Mouse (Mus musculus): Measurements from ENCODE around the gene Atxn7. TPM values are rescaled to one million over a fixed set of nuclear protein-coding genes. Genes with fewer than 3 reads are reported as not detected.
"Not testable (repeated sequence)": the region's sequence is repeated elsewhere in the genome, so short reads cannot be mapped to it uniquely, and the experiment has no call there.

Atxn7 gene
- polyA plus RNA-seq, 1 experiment from 2014 or later, result 6.6 TPM

DNA sequence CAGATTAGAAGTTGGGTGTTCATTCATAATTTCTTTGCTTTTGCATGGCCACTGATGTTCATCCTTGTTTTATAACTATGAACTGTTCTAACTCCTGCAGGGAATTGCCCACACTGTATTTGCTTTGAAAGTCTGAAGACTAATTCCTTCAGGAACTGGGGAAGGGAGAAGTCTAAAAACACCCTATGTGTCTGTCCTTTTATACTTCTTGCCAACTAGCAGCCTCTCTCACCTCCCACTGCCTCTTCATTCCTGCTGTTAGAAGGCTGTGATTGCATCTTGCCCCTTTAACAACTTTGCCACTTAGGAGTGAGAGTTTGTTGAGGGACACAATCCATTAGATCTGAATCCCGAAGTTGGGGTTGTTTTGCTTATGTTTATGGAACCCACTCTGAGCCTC is 71.6 kb downstream of the Atxn7 start:
- no peaks in the 10 kb centered on the region for H3K9me3 ChIP-seq (ENCODE audit: control insufficient read depth, low read length)
- no peaks in the 10 kb centered on the region for H3K27me3 ChIP-seq (replicated peaks; ENCODE audit: control insufficient read depth, insufficient read depth, low read length)
- H3K4me2 ChIP-seq (ENCODE audit: low read length), result no peak overlapping the region
- DNase-seq (ENCODE audit: low spot score), result no peak
- no peaks in the 10 kb centered on the region for H3K36me3 ChIP-seq (ENCODE audit: control insufficient read depth, insufficient read depth, low read length)
- WGBS, result 80% methylated on average over 1 of the region's 1 CpGs
- no peak for ATAC-seq (replicated peaks; ENCODE audit: low FRiP score, low TSS enrichment, low read depth)
- no peak overlapping the region for H3K9ac ChIP-seq (ENCODE audit: low read length)
- H3K4me3 ChIP-seq (ENCODE audit: low read depth, low read length), result no peak overlapping the region
- H3K27ac ChIP-seq (ENCODE audit: low read depth), result no peak overlapping the region
- H3K4me1 ChIP-seq (replicated peaks; ENCODE audit: control insufficient read depth, insufficient read depth, low read length), result no peaks in the 10 kb centered on the region

DNA sequence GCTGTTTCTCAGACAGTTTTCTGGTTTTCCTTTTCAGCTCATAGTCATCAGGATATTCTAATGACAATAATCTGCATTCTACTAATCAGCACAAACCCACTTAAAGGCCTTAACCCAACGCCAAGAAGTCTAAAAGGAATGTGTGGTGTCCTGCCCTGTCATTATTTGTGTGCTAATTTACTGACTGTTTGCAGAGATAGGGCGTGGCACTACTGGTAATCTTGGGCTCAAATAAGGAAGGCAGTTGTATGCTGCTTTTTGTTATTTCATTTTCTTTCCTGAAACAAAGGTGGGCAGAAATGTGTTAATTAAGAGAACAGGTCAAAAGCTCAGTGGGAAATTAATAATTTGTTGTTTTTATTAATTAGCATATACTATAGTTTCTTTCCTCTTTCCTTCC is 75.1 kb downstream of the Atxn7 start:
- H3K27ac ChIP-seq (ENCODE audit: low read depth), result no peak overlapping the region
- no peak overlapping the region for H3K4me3 ChIP-seq (ENCODE audit: low read depth, low read length)
- H3K36me3 ChIP-seq (ENCODE audit: control insufficient read depth, insufficient read depth, low read length), result 0 out of 2 replicates have a peak, but pooled peaks cover 6% of the 10 kb centered on the region
- H3K4me2 ChIP-seq (ENCODE audit: low read length), result no peak overlapping the region
- WGBS, result 67% methylated on average over 2 of the region's 2 CpGs
- H3K9ac ChIP-seq (ENCODE audit: low read length), result no peak overlapping the region
- no peaks in the 10 kb centered on the region for H3K4me1 ChIP-seq (replicated peaks; ENCODE audit: control insufficient read depth, insufficient read depth, low read length)
- no peaks in the 10 kb centered on the region for H3K9me3 ChIP-seq (ENCODE audit: control insufficient read depth, low read length)
- no peaks in the 10 kb centered on the region for H3K27me3 ChIP-seq (replicated peaks; ENCODE audit: control insufficient read depth, insufficient read depth, low read length)
- no peak for DNase-seq (ENCODE audit: low spot score)
- ATAC-seq (replicated peaks; ENCODE audit: low FRiP score, low TSS enrichment, low read depth), result no peak

DNA sequence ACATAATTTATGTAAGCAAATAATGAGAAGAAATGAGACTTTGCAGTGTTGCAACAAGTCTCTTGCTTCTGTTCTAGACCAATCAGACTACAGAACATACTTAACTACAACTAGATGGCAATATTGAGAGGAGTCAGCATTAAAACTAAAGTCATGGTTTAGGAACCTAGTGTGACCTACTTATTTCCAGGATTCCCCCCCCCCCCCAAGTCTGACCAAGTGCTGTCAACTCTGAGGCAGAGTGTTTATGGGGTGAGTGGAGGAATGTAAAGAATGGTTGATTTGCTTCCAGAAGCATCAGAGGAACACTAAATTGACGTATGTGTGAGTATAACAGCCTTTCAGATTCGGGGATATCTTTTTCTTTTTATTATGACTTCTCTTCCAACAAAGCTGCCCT is 77.0 kb downstream of the Atxn7 start:
- H3K36me3 ChIP-seq (ENCODE audit: control insufficient read depth, insufficient read depth, low read length), result peaks cover 13% of the 10 kb centered on the region; the same call in 1 of the 2 replicates
- DNase-seq (ENCODE audit: low spot score) (no peak), ATAC-seq (replicated peaks; ENCODE audit: low FRiP score, low TSS enrichment, low read depth) (no peak)
- no peak overlapping the region for H3K4me2 ChIP-seq (ENCODE audit: low read length)
- H3K9me3 ChIP-seq (ENCODE audit: control insufficient read depth, low read length), result no peaks in the 10 kb centered on the region
- no peaks in the 10 kb centered on the region for H3K4me1 ChIP-seq (replicated peaks; ENCODE audit: control insufficient read depth, insufficient read depth, low read length)
- H3K9ac ChIP-seq (ENCODE audit: low read length), result no peak overlapping the region
- 57% methylated on average over 2 of the region's 2 CpGs for WGBS
- H3K27ac ChIP-seq (ENCODE audit: low read depth), result no peak overlapping the region
- H3K4me3 ChIP-seq (ENCODE audit: low read depth, low read length), result no peak overlapping the region
- no peaks in the 10 kb centered on the region for H3K27me3 ChIP-seq (replicated peaks; ENCODE audit: control insufficient read depth, insufficient read depth, low read length)

DNA sequence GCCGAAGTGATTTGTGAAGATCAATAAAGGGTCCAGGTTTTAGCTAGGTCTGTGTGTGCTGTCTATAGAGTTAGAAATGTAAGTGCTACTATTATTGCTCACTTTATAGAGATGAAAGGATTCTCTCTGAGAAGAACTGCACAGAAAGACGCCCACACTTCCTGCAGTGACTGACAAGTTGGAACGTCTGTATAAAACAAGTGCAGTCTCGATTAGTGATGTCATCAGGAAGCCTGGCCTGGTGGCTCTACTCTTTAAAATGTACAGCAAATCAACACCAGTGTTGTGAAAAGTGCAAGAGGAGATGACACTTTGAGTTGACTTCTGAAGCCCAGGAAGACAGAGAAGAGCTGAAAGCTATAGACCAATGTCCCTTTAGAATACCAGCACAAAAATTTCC is 81.1 kb downstream of the Atxn7 start:
- H3K27ac ChIP-seq (ENCODE audit: low read depth), result no peak overlapping the region
- peaks cover 21% of the 10 kb centered on the region for H3K36me3 ChIP-seq (ENCODE audit: control insufficient read depth, insufficient read depth, low read length)
- 71% methylated on average over 4 of the region's 4 CpGs for WGBS
- H3K27me3 ChIP-seq (replicated peaks; ENCODE audit: control insufficient read depth, insufficient read depth, low read length), result no peaks in the 10 kb centered on the region
- no peaks in the 10 kb centered on the region for H3K4me1 ChIP-seq (replicated peaks; ENCODE audit: control insufficient read depth, insufficient read depth, low read length)
- ATAC-seq (replicated peaks; ENCODE audit: low FRiP score, low TSS enrichment, low read depth) (no peak), DNase-seq (ENCODE audit: low spot score) (no peak)
- peaks cover 3% of the 10 kb centered on the region; the same call in 1 of the 2 replicates for H3K9me3 ChIP-seq (ENCODE audit: control insufficient read depth, low read length)
- H3K4me2 ChIP-seq (ENCODE audit: low read length), result no peak overlapping the region
- no peak overlapping the region for H3K4me3 ChIP-seq (ENCODE audit: low read depth, low read length)
- H3K9ac ChIP-seq (ENCODE audit: low read length), result no peak overlapping the region

DNA sequence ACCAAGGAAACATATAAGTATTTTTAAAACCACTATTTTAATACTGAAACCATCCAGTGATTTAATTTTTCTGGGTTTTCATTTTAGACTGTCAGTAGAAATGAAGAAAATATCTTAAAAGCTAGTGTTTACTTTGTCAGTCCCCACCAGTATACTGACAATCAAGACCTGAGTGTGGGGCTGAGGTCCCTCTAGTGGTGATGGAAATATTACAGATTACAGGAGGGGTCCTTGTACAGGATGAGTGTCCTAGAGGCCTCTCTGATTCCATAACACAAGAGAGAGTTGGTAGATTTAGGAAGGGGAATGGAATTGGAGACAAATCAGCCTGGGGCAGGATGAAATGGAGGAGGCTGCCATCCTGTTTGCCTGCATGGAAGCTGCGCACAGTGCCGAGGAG is 93.1 kb downstream of the Atxn7 start:
- Histone ChIP-seq H3K4me2 (ENCODE audit: low read length) (no peak overlapping the region), H3K4me3 (ENCODE audit: low read depth, low read length) (no peak overlapping the region), H3K27ac (ENCODE audit: low read depth) (no peak overlapping the region), H3K4me1 (replicated peaks; ENCODE audit: control insufficient read depth, insufficient read depth, low read length) (no peaks in the 10 kb centered on the region), H3K9ac (ENCODE audit: low read length) (no peak overlapping the region), H3K36me3 (ENCODE audit: control insufficient read depth, insufficient read depth, low read length) (peaks cover 34% of the 10 kb centered on the region), H3K9me3 (ENCODE audit: control insufficient read depth, low read length) (no peaks in the 10 kb centered on the region), H3K27me3 (replicated peaks; ENCODE audit: control insufficient read depth, insufficient read depth, low read length) (no peaks in the 10 kb centered on the region)
- 91% methylated on average over 2 of the region's 2 CpGs for WGBS
- DNase-seq (ENCODE audit: low spot score), result no peak
- no peak for ATAC-seq (replicated peaks; ENCODE audit: low FRiP score, low TSS enrichment, low read depth)

DNA sequence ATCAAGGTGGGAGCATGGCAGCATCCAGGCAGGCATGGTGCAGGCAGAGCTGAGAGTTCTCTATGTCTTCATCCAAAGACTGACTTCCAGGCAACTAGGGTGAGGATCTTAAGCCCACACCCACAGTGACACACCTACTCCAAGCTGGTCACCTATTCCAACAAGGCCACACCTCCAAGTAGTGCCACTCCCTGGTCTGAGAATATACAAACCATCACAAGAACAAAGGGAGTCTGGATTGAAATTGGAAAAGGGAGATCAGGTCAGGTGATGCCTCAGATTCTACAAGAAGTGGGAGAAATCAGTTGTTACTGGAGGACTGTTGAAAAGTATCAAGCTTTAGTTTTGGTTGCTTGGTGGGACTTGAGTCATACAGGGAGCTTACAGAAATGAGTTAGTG is 98.4 kb downstream of the Atxn7 start:
- not testable (repeated sequence) for H3K27me3 ChIP-seq (replicated peaks; ENCODE audit: control insufficient read depth, insufficient read depth, low read length); DNase-seq (ENCODE audit: low spot score); H3K4me1 ChIP-seq (replicated peaks; ENCODE audit: control insufficient read depth, insufficient read depth, low read length); H3K9me3 ChIP-seq (ENCODE audit: control insufficient read depth, low read length); H3K9ac ChIP-seq (ENCODE audit: low read length); H3K4me2 ChIP-seq (ENCODE audit: low read length); ATAC-seq (replicated peaks; ENCODE audit: low FRiP score, low TSS enrichment, low read depth); H3K27ac ChIP-seq (ENCODE audit: low read depth); H3K4me3 ChIP-seq (ENCODE audit: low read depth, low read length)
- H3K36me3 ChIP-seq (ENCODE audit: control insufficient read depth, insufficient read depth, low read length), result peaks cover 19% of the 10 kb centered on the region

DNA sequence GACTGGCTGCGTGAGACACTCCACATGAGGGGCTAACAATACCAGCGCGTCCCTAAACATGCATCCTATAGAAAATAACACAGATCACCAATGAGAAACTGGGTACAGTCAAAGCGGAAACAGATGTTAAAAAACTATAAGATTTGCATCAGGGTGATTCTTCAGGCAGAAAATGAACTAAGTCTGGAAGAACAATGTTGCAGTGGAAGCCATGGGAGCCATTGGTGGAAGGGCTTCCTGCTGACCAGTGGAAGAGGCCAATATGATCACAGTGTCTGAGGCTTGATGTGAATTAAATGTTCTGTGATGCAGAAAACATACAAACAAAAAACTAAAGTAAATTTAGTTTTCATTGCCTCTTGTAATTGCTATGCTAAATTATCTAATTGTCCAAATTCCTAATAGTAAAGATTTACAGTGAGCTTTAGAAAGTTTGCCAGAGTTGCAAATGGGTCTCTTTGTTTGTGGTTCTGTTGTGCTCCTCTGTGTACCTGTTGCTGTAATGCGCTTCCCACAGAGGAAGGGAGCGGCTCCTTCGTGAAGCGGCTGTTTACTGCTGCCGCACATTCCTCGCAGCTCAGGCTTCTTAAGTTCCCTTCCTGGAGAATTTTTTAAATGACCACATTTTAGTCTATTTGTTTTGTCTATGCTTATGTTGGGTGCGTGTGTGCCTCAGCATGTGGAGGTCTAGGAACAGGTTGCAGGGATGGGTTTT is 101.4 kb downstream of the Atxn7 start:
- DNase-seq (ENCODE audit: low spot score) (no peak), ATAC-seq (replicated peaks; ENCODE audit: low FRiP score, low TSS enrichment, low read depth) (no peak)
- 82% methylated on average over 11 of the region's 11 CpGs for WGBS

DNA sequence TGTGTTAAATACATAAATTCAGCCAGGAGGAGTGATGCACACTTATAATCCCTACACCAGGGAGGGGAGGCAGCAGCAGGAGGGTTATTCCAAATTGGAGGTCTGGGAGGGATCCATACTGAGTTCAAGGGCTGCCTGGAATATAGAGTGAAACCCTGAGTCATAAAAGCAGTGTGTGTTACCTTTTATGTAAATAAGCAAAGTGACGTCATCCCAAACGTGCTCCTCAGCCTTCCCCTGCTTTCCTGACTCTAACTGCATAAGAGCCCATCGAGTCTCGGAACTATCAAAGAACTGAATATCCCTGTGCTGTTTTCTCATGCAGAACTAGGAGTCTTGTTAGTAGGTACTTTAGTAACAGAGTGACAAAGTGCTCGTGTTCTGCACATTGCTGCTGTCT is 102.1 kb downstream of the Atxn7 start:
- Histone ChIP-seq H3K9ac (ENCODE audit: low read length) (no peak overlapping the region), H3K27me3 (replicated peaks; ENCODE audit: control insufficient read depth, insufficient read depth, low read length) (no peaks in the 10 kb centered on the region), H3K4me2 (ENCODE audit: low read length) (no peak overlapping the region), H3K4me3 (ENCODE audit: low read depth, low read length) (no peak overlapping the region), H3K9me3 (ENCODE audit: control insufficient read depth, low read length) (no peaks in the 10 kb centered on the region), H3K4me1 (replicated peaks; ENCODE audit: control insufficient read depth, insufficient read depth, low read length) (peaks cover 4% of the 10 kb centered on the region; the same call in 1 of the 2 replicates), H3K27ac (ENCODE audit: low read depth) (no peak overlapping the region), H3K36me3 (ENCODE audit: control insufficient read depth, insufficient read depth, low read length) (0 out of 2 replicates have a peak, but pooled peaks cover 5% of the 10 kb centered on the region)
- ATAC-seq (replicated peaks; ENCODE audit: low FRiP score, low TSS enrichment, low read depth) (no peak), DNase-seq (ENCODE audit: low spot score) (no peak)
- WGBS, result 57% methylated on average over 5 of the region's 5 CpGs

More for the DNA sequence above, 101.4 kb downstream of the Atxn7 start:
- Histone ChIP-seq H3K4me3 (ENCODE audit: low read depth, low read length) (no peak overlapping the region), H3K27me3 (replicated peaks; ENCODE audit: control insufficient read depth, insufficient read depth, low read length) (no peaks in the 10 kb centered on the region), H3K27ac (ENCODE audit: low read depth) (no peak overlapping the region), H3K36me3 (ENCODE audit: control insufficient read depth, insufficient read depth, low read length) (0 out of 2 replicates have a peak, but pooled peaks cover 5% of the 10 kb centered on the region), H3K9me3 (ENCODE audit: control insufficient read depth, low read length) (no peaks in the 10 kb centered on the region), H3K4me1 (replicated peaks; ENCODE audit: control insufficient read depth, insufficient read depth, low read length) (peaks cover 3% of the 10 kb centered on the region; the same call in 1 of the 2 replicates), H3K4me2 (ENCODE audit: low read length) (no peak overlapping the region), H3K9ac (ENCODE audit: low read length) (no peak overlapping the region)

Measured in intestine, embryonic 14.5 days (tissue).